Mouse (Mus musculus) heart, adult 2 months (tissue): Measurements from ENCODE around the gene Rit1. TPM values are rescaled to one million over a fixed set of nuclear protein-coding genes. Genes with fewer than 3 reads are reported as not detected.
A peak's percentile ranks its signal among the peaks of the same experiment; 100 is the strongest.
"Not testable (repeated sequence)": the region's sequence is repeated elsewhere in the genome, so short reads cannot be mapped to it uniquely, and the experiment has no call there.

Experiments
- DNase-seq, 2 experiments: peaks; one replicate each; pipeline ENCODE4 v3.0.0; 2021
- H3K27ac ChIP-seq: fragments of 200-600 bp; 2 replicates; pipeline ENCODE4 v1.8.1; 2022
- H3K27me3 ChIP-seq: fragments of 200-500 bp; 2 replicates; pipeline ENCODE4 v1.6.1; 2012; ENCODE audit warnings: mild to moderate bottlenecking, low read length, inconsistent platforms, mixed read lengths; ENCODE audit not compliant: control insufficient read depth, insufficient read depth
- H3K36me3 ChIP-seq: fragments of 200-500 bp; 2 replicates; pipeline ENCODE4 v1.6.1; 2012; ENCODE audit warnings: low read length, inconsistent platforms; ENCODE audit not compliant: control insufficient read depth, insufficient read depth
- H3K4me1 ChIP-seq: fragments of 200-500 bp; 2 replicates; pipeline ENCODE4 v1.6.1; 2011; ENCODE audit warnings: low read length; ENCODE audit not compliant: control insufficient read depth, insufficient read depth
- H3K4me3 ChIP-seq: fragments of 200-600 bp; 2 replicates; pipeline ENCODE4 v1.8.1; 2022
- H3K79me2 ChIP-seq: fragments of 200-500 bp; replicated peaks from 2 replicates; pipeline ENCODE4 v1.6.1; 2012; ENCODE audit warnings: mild to moderate bottlenecking, inconsistent platforms, low read length, moderate library complexity, mixed read lengths; ENCODE audit not compliant: control insufficient read depth, insufficient read depth
- H3K9ac ChIP-seq: fragments of 200-500 bp; 2 replicates; pipeline ENCODE4 v1.6.1; 2012; ENCODE audit warnings: low read depth, mild to moderate bottlenecking, control low read depth, inconsistent platforms, low read length, mixed read lengths
- CTCF ChIP-seq: fragments of 200-600 bp; IDR thresholded peaks from 2 replicates; pipeline ENCODE4 v1.8.1; 2022; ENCODE audit warnings: antibody characterized with exemption, mild to moderate bottlenecking, moderate library complexity
- EP300 ChIP-seq: fragments of 200-500 bp; IDR thresholded peaks from 2 replicates; pipeline ENCODE4 v1.6.1; 2011; ENCODE audit warnings: low read depth, low read length, control low read depth; ENCODE audit not compliant: insufficient read depth
- POLR2A ChIP-seq: fragments of 200-500 bp; IDR thresholded peaks from 2 replicates; pipeline ENCODE4 v1.6.1; 2011; ENCODE audit warnings: mild to moderate bottlenecking, low read depth, low read length, control low read depth; ENCODE audit not compliant: insufficient read depth
- WGBS: fragments of 180-500 bp; shearing (Covaris S2); methylation state at CpG from one replicate; pipeline ENCODE4 v1.1.7; 2018; 5-methylcytosine and 5-hydroxymethylcytosine counted together
- intact Hi-C: fragments of 180-260 bp; cut with DNase I; formaldehyde crosslinking; loops from one replicate; pipeline ENCODE4 v1.15.1; 2025
- polyA plus RNA-seq: library from polyadenylated mRNA; depleted of rRNA; stranded (reverse); fragments of >200 nt; gene quantifications from 2 replicates; pipeline ENCODE4 v1.2.3, GENCODE M21; 2012
- total RNA-seq, 2 experiments: library from RNA; stranded (reverse); gene quantifications; 2 replicates each; pipeline ENCODE4 v1.2.3; 2021

Gene Rit1
- total and polyA plus RNA-seq, 3 experiments: 57.0 to 98.3 (median 66.6) TPM

DNA sequence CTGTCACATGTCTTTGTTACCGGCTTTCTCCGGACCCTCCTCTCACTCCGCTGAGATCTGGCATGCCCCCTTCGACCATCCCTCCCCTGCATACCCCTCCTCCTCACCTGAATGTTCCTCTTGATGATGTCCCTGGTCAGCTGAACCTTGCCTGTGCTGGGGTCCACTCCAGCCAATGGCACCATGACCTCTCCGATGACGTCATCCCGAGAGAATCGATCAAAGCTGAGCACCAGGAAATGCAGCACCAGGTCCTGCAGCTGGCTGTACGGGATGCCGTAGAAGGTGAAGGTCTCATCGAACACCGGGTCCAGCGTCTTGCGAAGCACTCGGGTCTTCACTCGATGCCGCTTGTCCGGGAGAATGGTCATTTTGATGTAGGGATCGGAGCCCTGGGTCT lies 45.0 kb downstream of the Rit1 start:
- intact Hi-C loops: no loop called here
- Histone ChIP-seq H3K79me2 (no peaks in the 10 kb centered on the region), H3K9ac (no peak overlapping the region), H3K4me3 (no peak overlapping the region), H3K27ac (no peak overlapping the region), H3K36me3 (no peaks in the 10 kb centered on the region), H3K4me1 (peaks cover 8% of the 10 kb centered on the region), H3K27me3 (no peaks in the 10 kb centered on the region)
- no peak for TF ChIP-seq POLR2A
- 91% methylated on average over 19 of the region's 19 CpGs for WGBS
- DNase-seq: no peak

DNA sequence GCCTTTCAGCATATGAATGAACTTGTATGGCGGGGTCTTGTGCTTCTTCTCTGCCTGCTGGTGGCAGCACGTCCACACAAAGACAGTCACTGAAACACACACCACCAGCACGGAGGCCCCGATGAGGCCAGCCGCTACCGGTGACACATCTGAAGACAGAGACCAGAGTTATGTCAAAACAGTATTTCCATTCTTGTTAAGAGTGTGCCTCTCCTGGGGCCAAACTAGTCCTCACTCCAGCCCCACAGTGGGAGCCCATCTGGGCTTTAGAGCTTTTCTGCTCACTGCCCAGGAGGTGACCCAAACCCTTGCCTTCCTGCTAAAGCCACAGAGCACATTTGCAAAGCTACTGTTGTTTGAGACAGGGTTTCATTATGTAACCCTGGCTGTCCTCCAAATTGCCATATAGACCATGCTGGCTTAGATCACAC lies 45.8 kb downstream of the Rit1 start:
- DNase-seq: no peak
- intact Hi-C loops: no loop called here
- no peaks in the 10 kb centered on the region for H3K27me3 ChIP-seq
- H3K4me1 ChIP-seq: peaks cover 8% of the 10 kb centered on the region
- TF ChIP-seq CTCF (peak; percentile 52), EP300 (no peak)
- H3K9ac ChIP-seq: no peak overlapping the region
- WGBS: 33% methylated on average over 6 of the region's 6 CpGs
- no peaks in the 10 kb centered on the region for H3K79me2 ChIP-seq
- no peaks in the 10 kb centered on the region for H3K36me3 ChIP-seq
- H3K4me3 ChIP-seq: no peak overlapping the region
- no peak overlapping the region for H3K27ac ChIP-seq

DNA sequence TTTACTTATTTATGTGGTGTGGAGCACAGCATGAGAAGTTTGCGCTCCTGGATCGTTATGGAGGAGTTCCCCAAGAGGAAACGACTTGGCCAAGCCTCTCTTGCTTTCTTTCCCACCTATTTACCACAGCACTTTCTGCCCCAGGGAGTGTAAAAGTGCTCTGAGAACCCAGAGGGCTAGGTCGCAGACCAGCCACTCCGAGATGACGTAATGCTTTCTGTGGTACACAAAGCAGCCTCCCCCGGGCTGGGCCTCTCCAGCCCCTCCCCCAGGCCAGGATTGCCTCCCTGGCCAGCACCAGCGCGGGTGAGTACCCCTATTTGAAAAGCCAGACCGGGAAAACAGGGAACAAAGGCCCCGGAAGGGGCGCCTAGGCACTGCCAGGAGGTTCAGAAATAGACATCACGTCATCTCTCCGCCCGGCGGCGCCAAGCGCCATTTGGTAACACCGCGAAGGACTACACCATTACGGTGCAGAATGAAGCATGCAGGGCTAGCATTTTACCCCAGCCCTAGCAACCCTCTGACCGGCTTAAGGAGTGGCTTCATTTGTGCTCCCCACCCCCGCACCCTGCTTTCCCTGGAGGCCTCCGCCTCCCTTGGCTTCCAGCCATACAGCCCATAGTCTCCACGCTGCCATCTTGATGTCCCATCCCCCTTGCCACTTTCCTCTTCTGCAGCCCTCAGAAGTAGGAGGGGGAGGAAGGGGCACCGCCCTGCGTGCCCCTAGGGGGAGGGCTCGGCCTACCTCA lies 54.7 kb downstream of the Rit1 start:
- DNase-seq: peak; percentile 67 to 70
- H3K9ac ChIP-seq, intact Hi-C loops, H3K27me3 ChIP-seq, H3K4me1 ChIP-seq, H3K36me3 ChIP-seq, H3K79me2 ChIP-seq: not testable (repeated sequence)
- peak overlapping the region; percentile 35; the same call in 1 of the 2 replicates for H3K4me3 ChIP-seq
- H3K27ac ChIP-seq: peak overlapping the region; percentile 73
- 4% methylated on average over 23 of the region's 28 CpGs for WGBS

DNA sequence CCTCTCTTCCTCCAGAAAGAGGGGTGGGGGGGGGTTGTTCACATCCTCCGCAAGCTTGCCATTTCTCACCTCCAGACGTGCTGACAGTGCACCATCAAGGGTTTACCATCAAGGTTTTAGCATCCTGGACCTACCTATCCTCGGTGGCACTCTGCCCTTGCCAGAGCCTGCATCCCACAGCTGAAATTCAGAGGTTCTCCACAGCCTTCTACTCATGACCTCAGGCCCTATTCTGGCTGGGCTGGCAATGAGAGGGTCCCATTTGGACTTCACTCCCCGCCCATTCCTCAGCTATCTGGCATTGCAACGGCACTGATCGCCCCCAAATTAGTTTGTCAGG lies 55.3 kb downstream of the Rit1 start:
- H3K27me3 ChIP-seq, H3K4me1 ChIP-seq, H3K36me3 ChIP-seq, DNase-seq, intact Hi-C loops, H3K9ac ChIP-seq, H3K79me2 ChIP-seq: not testable (repeated sequence)
- Histone ChIP-seq H3K27ac (peak overlapping the region; percentile 73), H3K4me3 (peak overlapping the region; percentile 35; the same call in 1 of the 2 replicates)
- 16% methylated on average over 3 of the region's 6 CpGs for WGBS

DNA sequence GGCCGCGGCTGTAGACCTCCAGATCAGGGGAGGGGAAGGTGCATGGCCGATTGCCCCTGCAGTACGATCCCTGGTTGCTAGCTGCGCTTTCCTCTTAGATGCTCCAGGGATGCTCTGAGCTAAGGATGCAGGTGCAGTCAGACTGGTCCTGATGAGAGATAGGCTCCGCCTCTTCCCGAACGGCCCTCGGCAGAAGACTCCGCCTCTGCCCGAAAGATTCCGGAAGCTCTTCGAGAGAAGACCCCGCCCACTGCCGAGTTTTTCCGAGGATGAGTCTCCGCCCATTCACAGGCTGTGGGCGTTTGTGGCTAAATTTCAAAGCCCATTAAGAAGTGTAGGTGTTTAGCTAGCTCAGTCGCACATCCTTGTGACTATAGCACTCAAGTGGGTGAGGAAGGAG lies 55.8 kb downstream of the Rit1 start:
- H3K27ac ChIP-seq, H3K79me2 ChIP-seq, H3K4me3 ChIP-seq, H3K9ac ChIP-seq, H3K27me3 ChIP-seq, intact Hi-C loops, H3K36me3 ChIP-seq, H3K4me1 ChIP-seq: not testable (repeated sequence)
- peak; percentile 90 to 92 for DNase-seq
- 3% methylated on average over 19 of the region's 19 CpGs for WGBS

DNA sequence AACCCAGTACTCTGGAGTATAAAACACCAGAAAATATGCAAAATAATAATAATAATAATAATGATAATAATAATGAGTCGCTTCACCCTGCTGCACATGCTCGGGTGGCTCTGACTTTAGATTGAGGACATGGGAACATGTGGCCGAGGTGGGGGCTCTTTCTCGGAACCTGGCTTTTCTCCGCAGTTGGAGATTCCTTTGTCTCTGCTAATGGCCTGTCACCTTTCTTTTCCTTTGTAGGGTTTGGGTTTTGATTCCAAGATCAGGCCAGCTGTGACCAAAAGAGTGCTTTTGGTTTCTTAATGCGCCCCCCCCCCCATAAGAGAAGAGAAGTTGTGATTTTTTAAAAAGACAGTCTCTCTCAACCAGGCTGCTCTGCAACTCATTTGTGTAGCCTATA lies 56.5 kb downstream of the Rit1 start:
- H3K4me1 ChIP-seq, H3K36me3 ChIP-seq, intact Hi-C loops, H3K79me2 ChIP-seq, H3K27me3 ChIP-seq, H3K27ac ChIP-seq, H3K9ac ChIP-seq, DNase-seq, H3K4me3 ChIP-seq: not testable (repeated sequence)
- 91% methylated on average over 6 of the region's 6 CpGs for WGBS
